Mouse (Mus musculus) spleen, adult 18-20 months (tissue): ENCODE measurements at regions not wholly inside any gene's neighbourhood (a gene's known extent, or its start where the extent isn't known, plus 50 kb on each side); places are given as distances from the start of the nearest gene placed in this dataset.
"Not testable (repeated sequence)": the region's sequence is repeated elsewhere in the genome, so short reads cannot be mapped to it uniquely, and the experiment has no call there.

Experiments
- DNase-seq, 2 experiments: peaks; one replicate each; pipeline ENCODE4 v3.0.0; 2022; ENCODE audit warnings: mixed read lengths in 2 of 2

- not testable (repeated sequence) for DNase-seq
Measured at GRCm38 (mm10) chr6:67954570-67954969, 419.0 kb upstream of the Tacstd2 start.

GRCm38 (mm10) chr6:67931499-67931898 lies 395.9 kb upstream of the Tacstd2 start:
- not testable (repeated sequence) for DNase-seq

- no peak for DNase-seq
Measured at GRCm38 (mm10) chr6:67922537-67922936, 386.9 kb upstream of the Tacstd2 start.

GRCm38 (mm10) chr6:67913903-67914302 lies 378.3 kb upstream of the Tacstd2 start:
- DNase-seq = no peak

- DNase-seq = no peak
Measured at GRCm38 (mm10) chr6:67913309-67913708, 377.7 kb upstream of the Tacstd2 start.

GRCm38 (mm10) chr6:67896495-67896894 lies 360.9 kb upstream of the Tacstd2 start:
- peak in 1 of 2 experiments; percentile 6 for DNase-seq

GRCm38 (mm10) chr6:67895858-67896257 lies 360.3 kb upstream of the Tacstd2 start:
- DNase-seq = no peak

GRCm38 (mm10) chr6:67887586-67887985 lies 352.0 kb upstream of the Tacstd2 start:
- no peak for DNase-seq

GRCm38 (mm10) chr6:67884893-67885292 lies 349.3 kb upstream of the Tacstd2 start:
- DNase-seq = no peak

- DNase-seq = not testable (repeated sequence)
Measured at GRCm38 (mm10) chr6:67881476-67881875, 345.9 kb upstream of the Tacstd2 start.

- DNase-seq = not testable (repeated sequence)
Measured at GRCm38 (mm10) chr6:67857945-67858344, 322.3 kb upstream of the Tacstd2 start.

GRCm38 (mm10) chr6:67839486-67839885 lies 303.9 kb upstream of the Tacstd2 start:
- DNase-seq = not testable (repeated sequence)

GRCm38 (mm10) chr6:67812478-67812877 lies 276.9 kb upstream of the Tacstd2 start:
- DNase-seq = peak in 1 of 2 experiments; percentile 11

- no peak for DNase-seq
Measured at GRCm38 (mm10) chr6:67791393-67791792, 255.8 kb upstream of the Tacstd2 start.

GRCm38 (mm10) chr6:67790742-67791141 lies 255.1 kb upstream of the Tacstd2 start:
- no peak for DNase-seq

- no peak for DNase-seq
Measured at GRCm38 (mm10) chr6:67787091-67787765, 251.6 kb upstream of the Tacstd2 start.

GRCm38 (mm10) chr6:67778883-67779282 lies 243.3 kb upstream of the Tacstd2 start:
- no peak for DNase-seq

GRCm38 (mm10) chr6:67754102-67754501 lies 218.5 kb upstream of the Tacstd2 start:
- not testable (repeated sequence) for DNase-seq

GRCm38 (mm10) chr6:67725611-67726010 lies 190.0 kb upstream of the Tacstd2 start:
- no peak for DNase-seq

GRCm38 (mm10) chr6:67698952-67699351 lies 163.4 kb upstream of the Tacstd2 start:
- DNase-seq = not testable (repeated sequence)

GRCm38 (mm10) chr6:67690997-67691396 lies 155.4 kb upstream of the Tacstd2 start:
- DNase-seq = not testable (repeated sequence)

GRCm38 (mm10) chr6:67683105-67683504 lies 147.5 kb upstream of the Tacstd2 start:
- not testable (repeated sequence) for DNase-seq

- not testable (repeated sequence) for DNase-seq
Measured at GRCm38 (mm10) chr6:67681641-67682040, 146.0 kb upstream of the Tacstd2 start.

- DNase-seq = not testable (repeated sequence)
Measured at GRCm38 (mm10) chr6:67679106-67679505, 143.5 kb upstream of the Tacstd2 start.

GRCm38 (mm10) chr6:67674717-67675116 lies 139.1 kb upstream of the Tacstd2 start:
- not testable (repeated sequence) for DNase-seq
